Mouse (Mus musculus) embryonic facial prominence, embryonic 11.5 days (tissue): Measurements from ENCODE around the gene Zfp595. TPM values are rescaled to one million over a fixed set of nuclear protein-coding genes. Genes with fewer than 3 reads are reported as not detected.
"Not testable (repeated sequence)": the region's sequence is repeated elsewhere in the genome, so short reads cannot be mapped to it uniquely, and the experiment has no call there.

ENCODE experiments used
- ATAC-seq: fragments of 200-750 bp; cut with Nextera tagmentation; replicated peaks from 2 replicates; pipeline ENCODE4 v1.8.0; 2017; ENCODE audit warnings: low read depth; ENCODE audit not compliant: insufficient number of reproducible peaks, low FRiP score, low TSS enrichment
- DNase-seq: peaks from one replicate; pipeline ENCODE4 v3.0.0-alpha.2; 2015; ENCODE audit warnings: low spot score
- H3K27ac ChIP-seq: fragments of 300-500 bp; sonication (generic); replicated peaks from 2 replicates; pipeline ENCODE4 v1.5.1; 2014; ENCODE audit warnings: mild to moderate bottlenecking, low read depth, low read length, control low read depth
- H3K27me3 ChIP-seq: fragments of 300-500 bp; sonication (generic); 2 replicates; pipeline ENCODE4 v1.6.1; 2014; ENCODE audit warnings: mild to moderate bottlenecking, low read length, moderate library complexity, mixed read lengths; ENCODE audit not compliant: control insufficient read depth, insufficient read depth
- H3K36me3 ChIP-seq: fragments of 300-500 bp; sonication (generic); replicated peaks from 2 replicates; pipeline ENCODE4 v1.6.1; 2014; ENCODE audit warnings: low read depth, mild to moderate bottlenecking, low read length, moderate library complexity, mixed read lengths; ENCODE audit not compliant: control insufficient read depth, insufficient read depth
- H3K4me1 ChIP-seq: fragments of 300-500 bp; sonication (generic); 2 replicates; pipeline ENCODE4 v1.6.1; 2014; ENCODE audit warnings: low read length, mixed read lengths; ENCODE audit not compliant: control insufficient read depth, insufficient read depth
- H3K4me2 ChIP-seq: fragments of 300-500 bp; sonication (generic); 2 replicates; pipeline ENCODE4 v1.6.1; 2014; ENCODE audit warnings: low read depth, mild to moderate bottlenecking, control low read depth, low read length, moderate library complexity
- H3K4me3 ChIP-seq: fragments of 300-500 bp; sonication (generic); 2 replicates; pipeline ENCODE4 v1.5.1; 2014; ENCODE audit warnings: low read depth, low read length, control low read depth
- H3K9ac ChIP-seq: fragments of 300-500 bp; sonication (generic); replicated peaks from 2 replicates; pipeline ENCODE4 v1.6.1; 2014; ENCODE audit warnings: mild to moderate bottlenecking, control low read depth, low read length
- H3K9me3 ChIP-seq: fragments of 300-500 bp; sonication (generic); replicated peaks from 2 replicates; pipeline ENCODE4 v1.6.1; 2016; ENCODE audit warnings: mild to moderate bottlenecking, low read length, inconsistent platforms, mixed read lengths; ENCODE audit not compliant: control insufficient read depth
- WGBS: fragments of 180-500 bp; shearing (Covaris S2); extraction: QIAGEN DNeasy Blood & Tissue Kit; methylation state at CpG from one replicate; pipeline ENCODE4 v1.1.7; 2014; 5-methylcytosine and 5-hydroxymethylcytosine counted together
- polyA plus RNA-seq: library from polyadenylated mRNA; unstranded; fragments of >200 nt; fragmentation: Nextera tagmentation; extraction: Ambion mirVana; gene quantifications from 2 replicates; pipeline ENCODE4 v1.2.1, GENCODE M21; 2014

Gene Zfp595
- polyA plus RNA-seq: 3.2 and 3.3 TPM in 2 replicates

DNA sequence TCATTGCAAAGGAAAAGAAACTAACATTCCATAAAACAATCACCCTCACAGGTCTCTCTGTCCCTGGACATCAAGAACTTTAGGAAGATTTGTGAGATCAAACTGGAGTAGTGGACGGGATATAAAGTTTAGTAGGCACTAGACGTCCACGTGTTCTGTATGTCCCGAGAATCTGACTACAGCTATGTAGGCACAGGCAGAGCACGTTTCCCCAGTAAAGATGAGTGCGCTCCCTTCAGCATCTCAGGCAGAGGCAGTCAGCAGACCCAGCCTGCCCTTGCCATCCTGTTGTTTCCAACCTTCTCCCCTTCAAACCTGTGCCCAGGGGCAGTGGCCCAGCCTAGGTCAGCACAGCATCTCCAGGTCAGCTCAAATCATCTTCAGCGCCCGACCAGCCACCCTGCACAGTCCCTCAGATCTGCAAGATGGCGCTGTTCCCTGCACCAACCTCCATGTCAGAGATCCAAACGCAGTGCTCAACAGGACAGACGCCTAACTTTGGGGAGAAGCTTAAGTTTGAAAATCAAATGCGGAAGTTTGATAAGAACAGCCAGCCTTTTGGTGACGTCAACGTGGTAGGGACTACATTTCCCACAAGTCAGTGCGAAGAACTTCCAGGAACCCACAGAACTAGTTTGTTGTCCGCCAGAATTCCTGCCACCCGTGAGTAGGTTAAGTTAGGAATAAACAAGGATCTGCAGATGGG is at the start of gene Zfp595:
Gene Zfp595 (minus strand): TSS at position 552 of the 706 bp plus-strand sequence.
- Histone ChIP-seq H3K4me1 (no peaks in the 10 kb centered on the region), H3K9ac (peak within 1 kb of the TSS; percentile 54), H3K27me3 (no peaks in the 10 kb centered on the region), H3K4me3 (peak within 1 kb of the TSS; percentile 42), H3K4me2 (peak within 1 kb of the TSS; percentile 52), H3K9me3 (no peaks in the 10 kb centered on the region), H3K27ac (no peak within 1 kb of the TSS), H3K36me3 (no peaks in the 10 kb centered on the region)
- DNase-seq (peak; percentile 91), ATAC-seq (peak; percentile 90)
- 19% methylated on average over 17 of the region's 17 CpGs for WGBS

DNA sequence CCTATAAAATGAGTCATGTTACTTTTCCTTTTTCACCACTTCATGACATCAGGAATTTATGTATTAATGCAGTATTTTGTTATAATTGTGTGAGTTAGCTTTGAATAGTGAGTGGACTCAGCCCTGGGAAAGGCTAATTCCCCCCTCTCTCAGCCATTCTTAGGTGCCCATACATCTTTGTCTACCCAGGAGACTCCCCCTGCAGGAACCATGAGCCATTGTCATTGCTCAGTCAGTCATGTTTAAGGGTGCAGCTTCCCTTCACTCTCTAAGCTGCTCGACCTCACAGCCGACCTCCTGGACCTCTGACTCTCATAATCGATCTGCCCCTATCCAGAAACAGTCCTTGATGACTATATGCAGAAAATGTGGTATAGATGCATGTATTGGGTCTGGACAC is 43.9 kb upstream of the Zfp595 start:
- not testable (repeated sequence) for H3K4me3 ChIP-seq, H3K4me1 ChIP-seq, H3K36me3 ChIP-seq, H3K4me2 ChIP-seq, H3K27ac ChIP-seq, H3K9ac ChIP-seq, ATAC-seq, H3K9me3 ChIP-seq, DNase-seq, H3K27me3 ChIP-seq
- WGBS: 81% methylated on average over 3 of the region's 3 CpGs

DNA sequence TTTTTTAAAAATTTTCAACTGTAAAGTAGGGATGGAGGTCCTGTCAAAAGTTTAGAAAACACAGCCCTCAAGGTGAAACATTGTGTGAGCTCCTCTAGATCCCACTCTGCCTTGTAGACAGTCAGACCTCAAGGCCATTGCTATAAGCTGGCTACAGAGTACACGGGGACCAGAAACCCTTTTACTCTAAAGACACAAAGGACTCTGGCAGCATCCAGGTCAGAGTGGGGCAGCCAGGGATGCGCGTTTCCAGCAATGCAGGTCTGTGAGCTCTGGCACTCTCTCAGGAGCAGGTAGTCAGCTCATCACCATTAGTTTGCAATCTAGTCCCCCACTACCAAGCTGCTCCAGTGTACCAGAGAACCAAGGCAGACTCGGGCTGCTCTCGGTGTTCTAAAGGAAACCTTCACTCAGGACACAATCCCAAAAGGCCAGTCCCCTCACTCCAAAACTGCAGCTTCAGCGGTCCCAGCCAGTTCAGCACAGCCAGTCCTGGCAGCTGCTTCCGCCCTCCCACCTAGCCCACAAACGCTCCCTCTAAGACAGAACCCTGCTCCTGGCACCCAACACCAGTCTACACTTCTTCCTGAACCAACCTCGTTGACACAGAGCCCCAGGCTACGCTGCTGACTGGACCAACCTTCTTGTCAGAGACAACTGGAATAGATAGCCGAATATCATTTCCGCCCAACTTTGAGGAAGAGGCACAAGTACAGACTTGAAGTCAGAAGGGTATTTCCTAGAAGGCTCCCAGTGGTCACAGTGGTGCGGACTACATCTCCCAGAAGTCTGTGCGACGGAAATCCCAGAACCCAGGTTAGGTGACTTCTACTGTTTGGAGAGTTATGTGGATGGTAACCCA is 42.9 kb upstream of the Zfp595 start, which contains the start of the genes Gm28041 and Zfp456:
Gene Gm28041 (minus strand): TSS at position 684 of the 862 bp plus-strand sequence.
Gene Zfp456 (minus strand): TSS at position 761 of the 862 bp plus-strand sequence.
- not testable (repeated sequence) for H3K9ac ChIP-seq

DNA sequence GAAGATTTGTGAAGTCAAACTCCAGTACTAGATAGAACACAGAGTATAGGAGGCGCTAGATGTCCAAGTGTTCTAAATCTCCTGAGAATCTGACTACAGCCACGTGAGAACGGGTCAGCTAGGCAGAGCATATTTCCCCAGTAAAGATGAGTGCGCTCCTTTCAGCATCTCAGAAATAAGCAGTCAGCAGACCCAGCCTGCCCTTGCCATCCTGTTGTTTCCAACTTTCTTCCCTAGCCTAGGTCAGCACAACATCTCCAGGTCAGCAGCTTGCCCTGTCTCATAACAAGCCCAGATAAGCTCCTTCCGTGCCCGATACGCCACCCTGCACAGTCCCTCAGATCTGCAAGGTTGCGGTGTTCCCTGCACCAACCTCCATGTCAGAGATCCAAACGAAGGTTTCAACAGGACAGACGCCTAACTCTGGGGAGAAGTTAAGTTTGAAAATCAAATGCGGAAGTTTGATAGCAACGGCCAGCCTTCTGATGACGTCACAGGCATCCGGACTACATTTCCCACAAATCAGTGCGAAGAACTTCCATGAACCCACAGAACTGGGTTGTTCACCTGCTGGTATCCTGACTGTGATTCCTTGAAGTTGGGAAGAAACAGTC is 27.9 kb upstream of the Zfp595 start, which contains the start of the genes Gm28044 and Zfp953:
Gene Gm28044 (minus strand): TSS at position 406 of the 614 bp plus-strand sequence.
Gene Zfp953 (minus strand): TSS at position 475 of the 614 bp plus-strand sequence.
- H3K27me3 ChIP-seq: no peaks in the 10 kb centered on the region
- H3K27ac ChIP-seq: no peak within 1 kb of the TSS
- peak; percentile 95 for DNase-seq
- no peaks in the 10 kb centered on the region for H3K4me1 ChIP-seq
- WGBS: under 1% methylated on average over 15 of the region's 15 CpGs
- no peaks in the 10 kb centered on the region for H3K9me3 ChIP-seq
- no peaks in the 10 kb centered on the region for H3K36me3 ChIP-seq
- peak; percentile 91 for ATAC-seq
- peak within 1 kb of the TSS; percentile 67 for H3K4me3 ChIP-seq
- peak within 1 kb of the TSS; percentile 67 for H3K9ac ChIP-seq
- peak within 1 kb of the TSS; percentile 44 for H3K4me2 ChIP-seq

More for the DNA sequence above, 42.9 kb upstream of the Zfp595 start, which contains the start of the genes Gm28041 and Zfp456:
- Histone ChIP-seq H3K4me2 (peak within 1 kb of the TSS; percentile 53), H3K4me3 (peak within 1 kb of the TSS; percentile 33)
- not testable (repeated sequence) for H3K9me3 ChIP-seq, H3K27me3 ChIP-seq, H3K4me1 ChIP-seq, H3K36me3 ChIP-seq, H3K27ac ChIP-seq
- DNase-seq (peak; percentile 83), ATAC-seq (peak; percentile 92)
- WGBS: 17% methylated on average over 14 of the region's 15 CpGs

DNA sequence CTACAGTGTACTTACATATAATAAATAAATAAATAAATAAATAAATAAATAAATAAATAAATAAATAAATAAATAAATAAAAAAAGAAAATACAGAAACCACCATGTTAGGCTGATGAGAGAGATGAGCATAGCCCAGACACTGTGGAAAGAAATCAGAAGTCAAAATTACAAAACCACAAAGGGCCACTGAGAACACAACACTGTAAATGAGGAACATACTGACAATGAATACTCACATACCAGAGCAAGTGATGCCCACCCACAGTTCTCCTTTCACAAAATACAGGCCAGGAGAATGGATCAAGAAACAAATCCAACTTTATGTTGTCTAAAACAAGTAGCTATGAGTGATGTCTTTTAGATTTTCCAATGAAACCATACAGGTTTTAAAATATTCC is 19.5 kb upstream of the Zfp595 start:
- DNase-seq (no peak), ATAC-seq (no peak)
- no peak overlapping the region for H3K4me2 ChIP-seq

DNA sequence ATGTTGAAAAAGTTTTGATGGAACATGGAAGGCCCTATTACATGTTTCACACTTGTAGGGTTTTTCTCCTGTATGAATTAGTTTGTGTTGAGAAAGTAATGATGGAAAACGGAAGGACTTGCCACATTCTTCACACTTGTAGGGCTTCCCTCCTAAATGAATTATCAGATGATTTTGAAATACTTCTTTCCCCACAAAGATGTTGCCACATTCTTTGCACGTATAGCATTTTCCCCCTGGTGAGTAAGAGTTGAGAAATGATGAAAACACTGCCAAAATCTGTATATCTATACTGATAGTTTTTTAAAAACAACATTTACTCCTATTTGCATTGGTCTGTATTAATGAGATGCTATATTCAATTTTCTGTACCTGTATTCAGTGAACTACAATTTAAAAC is 11.1 kb upstream of the Zfp595 start:
- H3K9me3 ChIP-seq: no peaks in the 10 kb centered on the region
- H3K27me3 ChIP-seq: no peaks in the 10 kb centered on the region
- no peak overlapping the region for H3K4me2 ChIP-seq
- H3K36me3 ChIP-seq: no peaks in the 10 kb centered on the region
- no peak overlapping the region for H3K4me3 ChIP-seq
- no peak overlapping the region for H3K27ac ChIP-seq
- ATAC-seq: no peak
- no peaks in the 10 kb centered on the region for H3K4me1 ChIP-seq
- WGBS: 87% methylated on average over 2 of the region's 2 CpGs
- no peak overlapping the region for H3K9ac ChIP-seq
- DNase-seq: no peak

More for the DNA sequence above, 19.5 kb upstream of the Zfp595 start:
- Histone ChIP-seq H3K4me1 (no peaks in the 10 kb centered on the region), H3K27me3 (no peaks in the 10 kb centered on the region), H3K27ac (no peak overlapping the region), H3K9me3 (no peaks in the 10 kb centered on the region), H3K36me3 (no peaks in the 10 kb centered on the region), H3K9ac (no peak overlapping the region), H3K4me3 (no peak overlapping the region)

DNA sequence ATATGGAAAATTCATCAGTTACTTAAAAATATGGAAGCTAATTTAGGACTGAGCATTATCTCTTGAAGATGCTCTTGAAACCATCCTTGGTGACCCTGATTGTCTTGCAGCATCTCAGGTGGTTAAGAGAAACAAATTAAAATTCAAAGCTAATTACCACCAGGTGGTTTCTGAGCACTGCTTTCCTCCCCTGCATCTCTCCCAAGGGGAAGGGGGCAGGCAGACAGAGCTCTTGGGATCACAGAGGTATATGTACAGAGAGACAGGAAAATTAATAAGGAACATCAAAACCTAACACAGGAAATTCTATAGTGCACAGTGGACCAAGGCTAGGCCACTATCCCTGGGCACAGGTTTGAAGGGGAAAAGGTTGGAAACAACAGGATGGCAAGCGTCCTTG is 507 bp upstream of the Zfp595 start:
- DNase-seq: peak; percentile 3

More for the DNA sequence above, 507 bp upstream of the Zfp595 start:
- Histone ChIP-seq H3K27ac (no peak overlapping the region), H3K4me3 (peak overlapping the region; percentile 42), H3K9me3 (no peaks in the 10 kb centered on the region), H3K27me3 (no peaks in the 10 kb centered on the region), H3K9ac (peak overlapping the region; percentile 54), H3K36me3 (no peaks in the 10 kb centered on the region), H3K4me1 (no peaks in the 10 kb centered on the region), H3K4me2 (peak overlapping the region; percentile 24)
- no peak for ATAC-seq
- 65% methylated on average over 1 of the region's 1 CpGs for WGBS
